Mouse (Mus musculus) liver, embryonic 14.5 days (tissue): ENCODE results near the gene Clta.

Experiments
- CTCF ChIP-seq: IDR thresholded peaks from 2 replicates; pipeline ENCODE4 v1.5.1; 2016; ENCODE audit warnings: antibody characterized with exemption, low read depth, control low read depth
- EP300 ChIP-seq: IDR thresholded peaks from 2 replicates; pipeline ENCODE4 v1.6.1; 2016; ENCODE audit warnings: antibody characterized with exemption, low read depth

- TF ChIP-seq EP300 (no peak), CTCF (no peak)
These were observed 45.6 kb downstream of the Clta start for GRCm38 (mm10) chr4:44049812-44050211.
